Mouse (Mus musculus) A20 (cell line): ENCODE results near the gene Itga7.
A peak's percentile ranks its signal among the peaks of the same experiment; 100 is the strongest.

Source experiments
- DNase-seq: peaks from one replicate; pipeline ENCODE4 v3.0.0-alpha.2; 2011; ENCODE audit warnings: low read depth, low spot score

Gene Itga7

GRCm38 (mm10) chr10:128934997-128935787, 1.6 kb downstream of the Itga7 start:
- DNase-seq = no peak

GRCm38 (mm10) chr10:128935826-128936440, 2.3 kb downstream of the Itga7 start:
- DNase-seq = no peak

- peak; percentile 17 for DNase-seq
These were observed 4.3 kb downstream of the Itga7 start for GRCm38 (mm10) chr10:128937756-128938390.

- no peak for DNase-seq
These were observed 4.8 kb downstream of the Itga7 start for GRCm38 (mm10) chr10:128938457-128938856.

GRCm38 (mm10) chr10:128938974-128939373, 5.4 kb downstream of the Itga7 start:
- DNase-seq = no peak

- no peak for DNase-seq
These were observed 7.0 kb downstream of the Itga7 start for GRCm38 (mm10) chr10:128940475-128941061.

- DNase-seq = peak; percentile 46
These were observed 12.1 kb downstream of the Itga7 start for GRCm38 (mm10) chr10:128945675-128946074.

GRCm38 (mm10) chr10:128947496-128947895, 13.9 kb downstream of the Itga7 start:
- DNase-seq = no peak

GRCm38 (mm10) chr10:128950208-128950887, 16.7 kb downstream of the Itga7 start:
- DNase-seq = no peak

GRCm38 (mm10) chr10:128958340-128958739, 24.7 kb downstream of the Itga7 start:
- DNase-seq = no peak

GRCm38 (mm10) chr10:128960142-128960541, 26.5 kb downstream of the Itga7 start:
- no peak for DNase-seq

- DNase-seq = no peak
These were observed 27.3 kb downstream of the Itga7 start, which contains the start of gene Mettl7b for GRCm38 (mm10) chr10:128960590-128961584. Mettl7b (minus strand) TSS chr10:128960988.

- no peak for DNase-seq
These were observed 31.3 kb downstream of the Itga7 start for GRCm38 (mm10) chr10:128964961-128965360.

GRCm38 (mm10) chr10:128965871-128966270, 32.3 kb downstream of the Itga7 start:
- no peak for DNase-seq

- DNase-seq = no peak
These were observed 34.7 kb downstream of the Itga7 start for GRCm38 (mm10) chr10:128968341-128968749.

GRCm38 (mm10) chr10:128970740-128971250, 37.2 kb downstream of the Itga7 start:
- peak; percentile 40 for DNase-seq

- DNase-seq = no peak
These were observed 39.2 kb downstream of the Itga7 start for GRCm38 (mm10) chr10:128972841-128973240.

- DNase-seq = no peak
These were observed 42.8 kb downstream of the Itga7 start for GRCm38 (mm10) chr10:128976395-128976794.

GRCm38 (mm10) chr10:128977522-128978114, 44.0 kb downstream of the Itga7 start:
- DNase-seq = peak; percentile 43
